Mouse (Mus musculus) frontal cortex, postnatal 10 days (tissue): Measurements from ENCODE around the gene Retreg2.
A peak's percentile ranks its signal among the peaks of the same experiment; 100 is the strongest.

ENCODE experiments used
- DNase-seq, 2 experiments: peaks; one replicate each; pipeline ENCODE4 v3.0.0; 2022; ENCODE audit warnings: low spot score in 2 of 2, mixed read lengths in 1 of 2

Retreg2 gene

DNA sequence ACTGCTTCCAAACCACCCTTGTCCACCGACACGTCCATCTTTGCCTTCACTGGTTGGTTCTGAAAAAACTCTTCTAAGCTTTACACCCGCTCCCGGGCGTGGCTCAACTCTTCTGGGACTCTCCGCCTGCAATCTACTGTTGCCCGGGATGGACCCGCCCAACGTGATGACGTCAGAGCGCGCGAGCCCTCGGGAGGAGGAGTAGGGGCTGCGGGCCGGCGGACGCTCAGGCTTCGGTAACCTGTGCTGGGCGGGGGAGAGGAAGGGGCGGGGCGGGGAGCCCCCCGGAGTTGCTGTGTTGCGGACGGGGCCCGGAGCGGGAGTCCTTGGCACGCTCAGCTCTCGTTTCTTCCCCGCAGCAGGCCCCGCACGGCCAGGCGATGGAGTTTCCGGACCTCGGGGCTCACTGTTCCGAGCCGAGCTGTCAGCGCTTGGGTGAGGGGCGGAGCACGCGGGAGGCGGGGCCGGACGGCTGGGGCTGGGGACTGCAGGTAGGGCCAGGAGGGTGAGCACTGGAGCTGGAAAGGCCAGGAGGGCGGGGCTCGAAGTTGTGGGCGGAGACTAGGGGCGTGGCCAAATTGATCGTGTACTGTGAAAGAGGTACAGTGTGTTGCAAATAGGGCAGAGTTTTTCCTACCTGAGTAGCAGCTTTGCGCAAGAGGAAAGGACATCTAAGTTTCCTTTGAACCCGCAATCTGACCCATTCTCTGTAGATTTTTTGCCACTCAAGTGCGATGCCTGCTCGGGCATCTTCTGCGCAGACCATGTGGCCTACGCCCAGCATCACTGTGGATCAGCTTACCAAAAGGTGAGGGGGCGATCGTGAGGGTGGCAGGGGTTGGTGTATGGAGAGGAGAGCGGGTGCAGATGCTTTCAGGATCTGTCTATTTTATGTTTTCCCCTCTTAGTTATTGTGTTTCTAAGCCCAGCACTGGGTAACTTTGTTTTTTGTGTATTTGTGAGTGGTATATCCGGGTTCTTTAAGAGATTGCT, 26.2 kb downstream of the Retreg2 start, which contains the start of gene Zfand2b:
Gene Zfand2b (plus strand): TSS at position 175 of the 993 bp plus-strand sequence.
- DNase-seq, result peak; percentile 89 to 94

DNA sequence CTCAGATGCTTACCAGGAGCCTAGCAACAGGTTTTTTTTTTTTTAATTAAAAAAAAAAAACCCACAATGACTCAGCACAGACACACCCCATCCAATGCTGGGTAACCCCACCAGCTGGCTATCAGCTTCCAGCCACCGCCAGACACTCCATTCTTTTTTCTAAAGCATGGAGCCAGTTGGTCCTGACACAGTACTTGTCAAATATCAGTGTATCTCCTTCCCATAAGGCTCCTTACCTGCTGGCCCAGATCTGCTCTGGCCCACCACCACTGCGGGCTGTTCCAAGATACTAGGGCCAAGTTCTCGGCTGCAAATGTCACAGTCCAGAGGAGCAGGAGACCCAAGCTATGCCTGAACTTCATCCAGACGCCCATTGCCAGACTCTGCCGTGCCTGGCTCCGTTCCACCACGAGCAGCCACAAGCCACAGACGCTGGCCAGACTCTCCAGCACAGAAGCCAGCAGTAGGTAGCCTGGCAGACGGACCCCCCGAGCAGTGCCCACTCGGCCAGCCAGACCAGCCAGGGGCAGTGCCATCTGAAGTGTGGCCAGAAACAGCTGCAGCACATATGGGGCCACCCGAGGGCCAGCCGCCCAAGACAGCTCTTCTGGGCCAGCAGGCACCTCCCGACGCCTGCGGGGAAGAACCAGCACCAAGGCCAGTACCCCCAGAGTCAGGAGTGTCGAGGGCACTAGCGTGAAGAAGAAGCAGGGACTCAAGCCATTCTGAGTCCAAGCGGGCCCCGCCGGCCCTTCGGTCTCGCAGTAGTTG, 36.9 kb downstream of the Retreg2 start:
- peak; percentile 51 for DNase-seq

DNA sequence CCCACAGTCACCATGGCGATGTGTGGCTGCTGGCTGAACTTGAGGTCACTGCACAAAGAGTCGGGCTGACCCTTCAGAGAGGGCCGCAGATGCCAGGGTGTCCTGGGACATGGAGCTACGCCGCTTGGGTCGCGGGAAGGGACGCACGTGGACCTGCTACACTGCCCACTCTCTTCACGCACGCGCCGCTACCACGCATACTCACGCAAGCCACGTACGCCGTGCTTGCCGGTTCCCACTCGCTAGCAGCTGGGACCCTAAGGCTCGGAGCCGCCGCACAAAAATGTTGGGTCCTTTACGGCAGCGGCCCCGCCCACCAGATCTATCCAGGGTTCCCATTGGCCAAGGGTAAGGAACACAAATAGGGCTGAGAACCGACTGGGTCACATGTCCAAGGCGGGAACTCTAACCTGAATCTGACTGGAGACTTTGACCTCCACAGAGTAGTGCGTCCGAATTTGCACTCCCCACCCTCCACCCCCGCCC, 37.6 kb downstream of the Retreg2 start, which contains the start of gene Abcb6:
Gene Abcb6 (minus strand): TSS at position 288 of the 486 bp plus-strand sequence.
- peak; percentile 92 to 94 for DNase-seq

DNA sequence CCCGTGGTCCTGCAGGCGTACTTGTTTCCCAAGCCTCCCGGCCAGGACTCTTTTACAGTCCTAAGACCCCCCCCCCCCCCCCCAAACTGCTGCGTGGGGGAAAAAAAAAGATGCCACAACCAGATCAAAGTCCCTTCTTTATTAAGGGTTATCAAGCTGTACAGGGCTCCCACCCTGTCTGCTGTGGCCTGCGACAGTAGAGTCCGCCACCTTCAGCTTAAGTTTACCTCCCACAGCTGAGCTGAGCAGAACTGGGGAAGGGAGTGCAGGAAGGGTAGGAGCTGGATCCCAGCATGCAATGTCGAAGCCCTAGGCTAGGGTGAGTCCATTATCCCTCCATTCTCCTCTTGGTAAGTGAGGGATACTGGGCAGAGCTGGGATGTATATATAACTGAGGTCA, 38.2 kb downstream of the Retreg2 start:
- DNase-seq, result no peak

DNA sequence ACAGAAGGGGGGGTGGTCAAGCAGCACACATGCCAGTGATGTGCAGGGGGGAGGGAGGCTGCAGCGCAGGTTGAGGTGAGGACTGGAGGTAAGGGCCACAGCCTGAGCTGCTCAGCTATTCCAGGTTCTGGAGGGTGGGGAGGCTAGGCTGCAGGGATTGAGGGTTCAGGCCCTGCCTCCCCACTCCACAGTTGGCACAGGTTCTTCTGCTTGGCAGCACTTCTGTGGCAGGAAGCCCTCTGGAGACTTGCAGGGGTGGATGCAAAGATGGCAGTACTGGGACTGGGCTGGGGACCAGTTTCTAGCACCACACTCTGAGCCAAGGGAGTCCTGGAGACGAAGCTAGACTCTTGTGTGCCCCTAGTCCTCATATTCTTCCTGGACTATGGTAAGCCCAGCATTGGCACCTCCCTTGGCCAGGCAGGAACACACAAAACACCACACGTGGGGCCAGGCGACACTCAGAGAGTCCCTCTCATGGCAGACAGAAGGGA, 38.8 kb downstream of the Retreg2 start:
- DNase-seq, result no peak

DNA sequence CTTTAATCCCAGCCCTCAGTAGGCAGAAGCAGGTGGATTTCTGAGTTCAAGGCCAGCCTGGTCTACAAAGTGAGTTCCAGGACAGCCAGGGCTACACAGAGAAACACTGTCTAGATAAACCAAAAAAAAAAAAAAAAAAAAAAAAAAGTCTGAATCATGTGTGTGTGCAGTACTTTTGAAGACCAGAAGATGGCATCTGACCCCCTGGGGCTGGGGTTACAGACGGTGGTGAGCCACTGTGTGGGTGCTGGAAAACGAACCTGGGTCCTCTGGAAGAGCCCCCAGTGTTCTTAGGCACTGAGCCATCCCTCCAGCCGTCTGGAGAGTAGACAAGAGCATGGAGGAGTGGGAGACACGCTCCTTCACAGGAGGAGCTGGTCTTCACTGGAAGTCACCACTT, 39.6 kb downstream of the Retreg2 start:
- no peak for DNase-seq

DNA sequence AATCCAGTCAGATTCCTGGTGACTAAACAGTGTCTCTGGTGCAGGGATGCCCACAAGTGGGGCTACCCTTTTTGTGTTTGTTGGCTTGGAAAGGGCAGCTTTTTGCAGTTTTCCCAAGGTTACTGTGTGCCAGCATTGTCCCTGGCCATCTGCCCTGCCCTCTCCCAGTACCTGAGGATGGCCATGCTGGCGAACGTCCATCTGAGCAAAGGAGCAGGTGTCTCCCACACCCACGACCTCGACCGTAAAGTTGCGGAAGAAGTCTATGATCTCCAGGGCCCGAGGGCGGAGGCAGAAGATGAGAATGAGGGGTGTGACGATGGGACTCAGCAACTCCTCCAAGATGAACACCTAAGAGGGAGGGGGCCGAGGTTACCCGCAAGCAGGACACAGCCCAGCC, 42.9 kb downstream of the Retreg2 start:
- DNase-seq, result no peak

DNA sequence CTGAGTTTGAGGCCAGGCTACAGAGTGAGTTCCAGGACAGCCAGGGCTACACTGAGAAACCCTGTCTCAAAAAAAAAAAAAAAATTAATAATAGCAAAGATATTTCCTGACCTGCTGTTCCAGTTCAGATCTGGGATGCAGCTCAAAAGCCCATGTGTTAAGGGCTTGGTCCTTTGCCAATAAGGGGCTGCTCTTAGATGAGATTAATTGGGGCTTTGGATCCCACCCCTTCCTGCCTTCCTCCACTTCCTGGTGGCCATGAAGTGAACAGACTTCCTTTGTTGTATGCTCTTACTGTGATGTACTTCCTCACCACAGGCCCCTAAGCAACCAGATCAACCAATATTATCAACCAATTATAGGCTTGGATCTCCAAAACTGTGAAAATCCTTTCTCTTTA, 44.5 kb downstream of the Retreg2 start:
- DNase-seq, result no peak

DNA sequence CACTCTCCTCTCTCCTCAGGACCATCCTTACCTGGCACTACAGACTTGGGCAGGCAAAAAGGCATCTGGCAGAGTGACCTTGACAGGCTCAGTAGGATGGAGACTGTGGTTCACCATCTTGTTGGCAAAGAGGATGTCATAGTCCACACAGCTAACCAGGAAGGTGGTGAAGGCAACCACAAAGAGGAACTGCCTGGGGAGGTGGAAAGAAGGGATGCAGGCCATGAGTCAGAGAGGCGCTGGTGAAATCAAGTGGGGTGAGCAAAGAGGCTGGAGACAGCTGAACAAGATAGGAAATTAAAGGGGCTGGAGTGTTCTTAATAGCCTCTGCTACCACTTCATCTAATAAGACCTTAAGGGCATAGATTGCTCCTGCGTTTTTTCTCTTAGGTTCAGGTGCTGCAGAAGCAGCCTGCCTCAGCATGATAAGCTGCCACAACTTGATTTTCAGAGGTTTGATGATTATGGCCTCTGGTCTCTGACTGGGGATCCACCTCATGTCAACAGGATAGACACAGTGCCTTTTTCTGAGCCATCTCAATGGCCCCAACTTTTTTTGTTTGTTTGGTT, 45.4 kb downstream of the Retreg2 start:
- DNase-seq, result no peak

DNA sequence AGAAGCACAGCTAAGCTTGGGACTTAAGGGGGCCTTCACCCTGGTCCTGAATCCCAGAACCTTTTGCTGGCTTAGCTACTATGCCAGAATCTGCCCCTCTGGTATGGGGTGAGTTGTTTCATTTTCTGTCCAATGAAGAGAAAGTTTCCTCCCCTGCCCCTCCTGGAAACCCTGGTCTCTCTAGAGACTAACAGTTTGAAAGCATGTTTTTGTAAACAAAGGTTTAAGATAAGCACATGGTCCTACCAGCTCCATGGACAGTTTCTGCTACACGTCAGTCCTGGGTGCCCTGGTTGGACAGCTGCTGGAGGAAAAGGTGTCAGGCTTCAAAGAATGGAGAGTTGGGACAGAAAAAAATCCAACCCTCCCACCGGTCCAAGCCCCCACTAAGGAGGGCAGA, 48.0 kb downstream of the Retreg2 start:
- DNase-seq, result no peak

DNA sequence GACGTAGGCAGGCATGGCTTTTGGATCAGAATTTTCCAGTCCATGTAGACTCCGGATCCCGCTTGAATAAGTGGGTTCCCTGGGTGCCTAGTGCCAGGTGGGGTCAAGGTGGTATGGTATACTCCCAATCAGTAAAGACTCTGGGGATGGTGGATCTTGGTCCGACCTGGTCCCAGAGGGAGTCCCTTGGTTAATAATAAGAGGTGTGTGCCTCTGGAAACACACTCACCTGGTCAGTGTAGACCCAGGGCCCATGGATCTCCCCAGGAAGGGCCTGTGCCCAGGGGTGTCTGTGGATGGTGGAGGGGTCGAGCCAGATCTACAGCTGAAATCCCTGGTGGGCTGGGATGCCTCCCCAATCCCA, 48.7 kb downstream of the Retreg2 start:
- DNase-seq, result no peak

DNA sequence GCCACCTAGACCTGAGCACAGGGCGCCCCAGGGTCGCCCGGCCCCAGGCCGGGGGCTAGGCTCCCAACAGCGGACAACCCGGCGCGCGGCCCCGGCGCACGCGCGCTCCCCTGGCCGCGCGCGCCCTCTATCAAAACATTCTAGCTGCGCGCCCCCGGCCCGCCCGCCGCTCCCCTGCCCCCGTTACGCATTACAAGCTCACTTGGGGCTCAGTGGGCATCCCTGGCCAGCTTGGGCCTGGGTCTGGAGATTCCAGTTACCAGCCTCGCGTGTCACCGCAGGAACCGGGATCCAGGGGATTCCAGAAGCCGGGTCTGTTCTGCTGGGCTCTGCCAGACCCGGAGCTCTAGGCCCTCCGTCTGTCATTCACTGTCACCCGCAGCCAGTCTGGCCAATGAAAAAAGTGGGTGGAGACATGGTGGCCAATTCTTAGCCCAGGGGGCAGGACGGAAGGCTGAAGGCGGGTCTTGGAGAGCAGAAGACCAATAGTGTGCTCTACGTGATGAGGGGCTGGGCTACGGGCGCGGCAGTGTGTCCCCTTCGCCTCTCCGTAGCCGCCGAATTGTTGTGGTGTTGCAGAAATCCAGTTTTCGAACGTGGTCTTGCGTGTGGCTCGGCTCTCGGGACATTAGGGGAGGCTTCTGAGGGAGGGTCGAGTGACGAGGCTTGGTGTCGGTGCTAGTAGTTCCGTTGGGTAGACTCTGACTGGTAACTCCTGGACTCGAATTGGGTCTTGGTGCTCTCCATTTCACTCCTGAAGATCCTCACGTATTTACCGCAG, 49.2 kb downstream of the Retreg2 start, which contains the start of the genes Ankzf1 and Atg9a:
Gene Ankzf1 (plus strand): TSS at position 530 of the 781 bp plus-strand sequence.
Gene Atg9a (minus strand): TSS at position 575 of the 781 bp plus-strand sequence.
- DNase-seq, result peak; percentile 95 to 98

DNA sequence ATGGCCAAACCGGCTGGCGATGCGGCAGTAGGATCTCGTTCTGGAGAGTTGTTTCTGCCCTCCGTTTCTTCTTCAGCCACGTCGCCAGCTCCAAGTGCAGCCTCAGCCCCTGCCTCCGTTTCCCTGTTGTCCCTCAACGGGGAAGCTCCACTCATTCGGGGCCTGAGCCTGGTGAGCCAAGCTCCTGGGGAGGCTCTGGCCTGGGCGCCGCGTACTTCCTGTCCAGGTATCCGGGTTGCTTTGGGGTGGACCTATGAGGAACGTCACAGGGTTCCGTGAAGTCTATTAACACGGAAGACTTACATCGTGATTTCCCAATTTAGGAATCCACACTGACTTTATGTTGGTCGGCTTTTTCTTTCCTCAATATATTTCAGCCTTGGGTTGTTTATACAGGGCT, 49.9 kb downstream of the Retreg2 start:
- DNase-seq, result no peak
